Mouse (Mus musculus) heart, postnatal 36 days (tissue): ENCODE measurements around the gene Tnrc6a. TPM values are rescaled to one million over a fixed set of nuclear protein-coding genes. Genes with fewer than 3 reads are reported as not detected.

Experiments
- DNase-seq, 2 experiments: peaks; one replicate each; pipeline ENCODE4 v3.0.0; 2021 to 2022
- intact Hi-C: fragments of 180-260 bp; cut with DNase I; formaldehyde crosslinking; loops from one replicate; pipeline ENCODE4 v1.15.1; 2025
- total RNA-seq, 2 experiments: library from RNA; stranded (reverse); gene quantifications; 2 replicates each; pipeline ENCODE4 v1.2.3; 2021

Tnrc6a gene
- total RNA-seq, 2 experiments from 2014 or later, result 32.6 to 36.9 TPM

DNA sequence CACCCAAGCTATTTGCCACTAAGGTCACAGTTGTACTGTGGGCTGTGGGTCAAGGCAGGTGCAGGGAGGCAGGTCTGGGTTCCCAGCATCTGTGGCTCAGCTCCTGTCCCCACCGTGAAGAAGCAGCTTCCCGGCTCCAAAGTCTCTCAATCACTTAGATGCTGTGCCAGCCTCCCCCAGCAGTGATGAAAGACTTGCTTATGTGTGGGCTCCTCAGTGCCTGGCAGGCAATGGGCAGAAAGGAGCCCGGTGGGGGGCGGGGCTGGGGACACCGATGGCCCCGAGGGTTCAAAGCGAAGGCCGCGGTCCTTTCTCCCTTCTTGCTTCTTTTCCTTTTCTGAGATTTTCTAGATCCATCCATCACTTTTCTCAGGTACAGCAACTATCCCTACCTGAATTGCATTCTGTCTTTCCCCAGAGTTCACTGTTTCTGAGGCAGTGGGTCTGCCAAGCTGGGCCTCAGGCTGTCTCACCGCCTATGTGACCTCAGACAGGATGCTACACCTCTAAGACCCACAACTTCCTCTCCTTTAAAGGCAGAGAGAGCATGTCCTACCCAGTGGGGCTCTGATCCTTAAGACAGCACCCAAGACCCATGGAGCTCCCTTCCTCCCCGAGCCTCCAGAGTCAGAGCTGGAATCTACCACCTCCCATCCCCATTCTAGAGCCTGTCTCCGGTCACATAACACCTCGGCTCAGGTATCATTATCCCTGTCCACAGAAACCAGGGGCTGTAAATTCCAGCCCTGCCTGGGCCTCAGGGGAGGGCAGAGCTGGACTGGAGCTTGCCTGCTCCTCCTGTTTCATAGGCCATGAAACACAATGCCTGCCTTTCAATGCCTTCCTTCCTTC lies 96.3 kb downstream of the Tnrc6a start:
- DNase-seq, result no peak
- intact Hi-C loops, result no loop called here

DNA sequence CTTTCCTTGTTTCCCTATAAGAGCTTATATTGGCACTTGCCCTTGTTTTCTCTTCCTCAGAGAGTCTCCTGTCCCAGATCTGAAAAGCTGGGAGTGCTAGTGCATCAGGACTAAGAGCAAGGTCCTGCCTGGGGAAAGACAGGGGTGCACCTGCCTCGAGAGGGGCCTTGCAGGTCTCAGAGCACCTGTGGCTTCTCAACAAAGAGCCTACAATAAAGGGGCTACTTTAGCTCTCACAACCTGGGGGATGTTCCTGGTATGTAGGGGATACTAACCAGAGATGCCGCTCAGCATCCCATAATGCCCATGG lies 96.9 kb downstream of the Tnrc6a start:
- intact Hi-C loops, result no loop called here

DNA sequence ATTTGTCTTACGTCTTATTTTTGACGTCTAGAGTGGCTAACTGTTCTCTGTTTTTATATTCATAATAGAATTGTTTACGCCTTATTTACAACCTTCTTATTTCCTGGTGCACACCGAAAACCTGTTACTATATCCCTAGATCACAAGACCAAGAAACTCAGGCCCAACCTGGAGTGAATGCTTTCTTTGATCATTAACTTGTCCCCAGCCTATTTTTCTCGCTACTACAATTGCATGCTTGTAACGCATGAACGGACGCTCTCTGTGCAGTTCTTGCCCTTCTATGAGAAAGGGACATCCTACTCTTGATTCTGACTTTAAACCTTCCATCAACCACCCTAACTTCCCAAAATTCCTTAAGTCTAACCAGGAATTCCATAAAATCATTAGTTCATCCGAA lies 100.4 kb downstream of the Tnrc6a start:
- intact Hi-C loops, result no loop called here
- no peak for DNase-seq

More for the DNA sequence above, 96.9 kb downstream of the Tnrc6a start:
- DNase-seq, result no peak

DNA sequence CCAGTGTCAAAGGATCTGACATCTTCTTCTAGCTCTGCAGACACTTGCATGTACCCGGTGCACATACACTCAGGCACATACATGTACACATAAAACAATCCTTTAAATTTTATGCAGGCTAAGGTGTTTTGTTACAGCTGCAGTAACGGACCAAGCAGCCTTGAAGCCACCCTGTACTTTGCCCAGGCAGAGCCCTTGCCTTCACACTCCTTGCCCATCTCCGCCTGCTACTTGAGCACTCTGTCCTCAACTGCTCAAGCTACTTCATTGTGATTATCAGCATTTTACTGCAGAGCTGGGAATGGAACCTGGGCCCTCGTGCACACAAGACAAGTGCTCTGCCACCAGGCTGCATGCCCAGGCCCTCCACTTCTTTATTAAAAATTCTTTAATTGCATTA lies 101.5 kb downstream of the Tnrc6a start:
- intact Hi-C loops, result no loop called here
- no peak for DNase-seq

DNA sequence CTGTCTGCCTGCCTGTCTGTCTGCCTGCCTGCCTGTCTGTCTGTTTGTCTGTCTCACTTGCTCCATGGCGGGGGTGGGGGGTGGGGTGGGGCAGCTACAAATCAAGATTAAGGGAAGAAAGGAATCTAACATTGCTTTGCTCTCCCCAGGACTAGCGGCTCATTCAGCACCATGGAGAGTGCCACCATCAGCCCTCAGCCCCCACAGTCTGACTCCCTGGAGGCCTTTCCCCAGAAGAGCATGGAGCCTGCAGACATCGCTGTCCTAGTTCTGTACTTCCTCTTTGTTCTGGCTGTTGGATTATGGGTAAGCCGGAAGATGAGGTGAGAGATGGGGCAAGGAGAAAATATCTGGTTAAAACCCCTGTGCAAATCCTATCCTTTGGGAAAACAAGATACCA lies 111.8 kb downstream of the Tnrc6a start:
- intact Hi-C loops, result no loop called here
- DNase-seq, result peak in 1 of 2 experiments; percentile 26

DNA sequence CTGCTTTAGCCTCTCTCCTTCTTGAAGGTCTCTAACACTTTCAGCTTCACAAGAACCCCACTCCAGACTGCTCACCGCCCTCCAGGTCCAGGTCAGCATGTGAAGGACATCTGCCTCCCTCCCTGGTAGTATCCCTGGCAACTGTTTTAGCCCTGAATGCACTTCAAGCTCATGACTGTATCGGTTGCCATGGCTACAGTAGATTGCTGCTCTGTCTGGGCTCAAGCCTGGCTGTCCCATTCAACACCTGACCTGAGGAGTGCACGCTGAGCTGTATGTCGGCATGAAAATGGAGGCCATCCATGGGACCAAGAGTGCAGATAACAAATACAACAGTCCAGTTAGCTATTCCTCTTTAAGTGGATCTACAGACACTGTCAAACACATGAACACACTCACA lies 114.9 kb downstream of the Tnrc6a start:
- intact Hi-C loops, result no loop called here
- no peak for DNase-seq

DNA sequence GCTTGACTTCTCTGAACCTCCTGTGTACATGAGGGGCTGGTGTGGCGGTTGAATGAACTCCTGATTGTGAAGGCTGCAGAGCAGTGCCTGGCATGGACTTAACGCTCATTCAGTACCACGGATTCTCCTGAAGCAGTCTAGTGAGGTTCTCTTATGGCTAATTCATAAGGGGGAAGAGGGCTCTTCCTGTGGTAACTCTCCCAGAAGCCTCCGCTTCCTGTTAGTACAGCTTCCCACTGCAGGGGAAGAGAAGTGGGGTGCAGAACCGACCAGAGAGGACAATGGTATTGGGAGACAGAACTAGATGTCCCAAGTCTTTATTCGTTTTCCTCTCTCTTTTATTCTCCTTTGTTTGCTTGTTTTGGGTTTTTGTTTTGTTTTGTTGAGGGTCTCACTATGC lies 116.4 kb downstream of the Tnrc6a start:
- intact Hi-C loops, result no loop called here
- DNase-seq, result no peak

DNA sequence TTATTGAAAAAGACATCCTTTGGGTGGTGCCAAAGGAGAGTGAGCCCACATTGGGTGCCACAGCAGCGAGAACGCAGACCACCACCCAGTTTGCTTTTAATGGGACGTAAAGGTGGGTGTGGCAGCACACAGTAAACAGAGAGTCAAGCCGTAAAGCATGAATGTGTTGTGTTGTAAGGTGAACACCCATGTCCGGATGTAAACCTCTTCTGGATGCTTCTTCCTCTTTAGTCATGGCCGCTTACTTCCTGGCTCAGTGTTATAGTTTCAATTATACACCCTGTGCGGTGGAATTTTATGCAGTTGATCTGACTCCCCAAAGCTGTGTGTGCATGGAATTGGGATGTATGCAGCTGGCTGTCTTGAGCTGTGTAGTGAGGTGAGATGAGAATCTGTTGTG lies 118.6 kb downstream of the Tnrc6a start:
- intact Hi-C loops, result no loop called here
- DNase-seq, result no peak

DNA sequence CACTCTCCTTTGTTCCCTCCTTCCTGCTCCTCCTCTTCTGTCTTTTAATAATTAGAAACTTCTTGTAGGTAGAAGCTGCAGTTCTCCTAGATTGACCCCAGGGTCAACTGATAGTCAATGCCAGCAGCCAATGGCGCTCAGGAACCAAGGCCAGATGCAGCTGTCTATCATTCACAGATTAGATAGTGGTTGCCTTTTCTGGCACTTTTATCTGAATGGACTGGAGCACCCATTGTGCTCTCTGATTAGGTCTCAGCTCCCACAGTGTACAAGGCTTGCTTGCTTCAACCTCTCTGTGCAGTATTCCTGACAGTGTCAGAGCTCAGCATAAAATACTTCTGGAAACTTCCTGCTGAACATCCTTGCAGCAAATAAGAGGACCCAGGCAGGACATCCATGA lies 121.1 kb downstream of the Tnrc6a start:
- no peak for DNase-seq
- intact Hi-C loops, result no loop called here

Other genes starting within 250 kb of the Tnrc6a start
- gene Rbbp6, start 158.2 kb upstream of the Tnrc6a start, total RNA-seq, result 10 to 100 TPM; 22.1 to 33.0 TPM
- not detected for gene Slc5a11, start 90.9 kb downstream of the Tnrc6a start, total RNA-seq
- 10 to 100 TPM; 19.3 to 24.8 TPM for gene Lcmt1, start 245.9 kb downstream of the Tnrc6a start, total RNA-seq
- 10 to 100 TPM; 18.5 to 20.7 TPM for gene Arhgap17, start 246.0 kb downstream of the Tnrc6a start, total RNA-seq